Mouse (Mus musculus) induced T-regulatory cell, adult 2 months (primary cell): ENCODE results near the gene Spg20.

Experiments used
- DNase-seq: peaks from one replicate; pipeline ENCODE4 v3.0.0-alpha.2; 2012; ENCODE audit warnings: low read depth

Spg20 gene

DNA sequence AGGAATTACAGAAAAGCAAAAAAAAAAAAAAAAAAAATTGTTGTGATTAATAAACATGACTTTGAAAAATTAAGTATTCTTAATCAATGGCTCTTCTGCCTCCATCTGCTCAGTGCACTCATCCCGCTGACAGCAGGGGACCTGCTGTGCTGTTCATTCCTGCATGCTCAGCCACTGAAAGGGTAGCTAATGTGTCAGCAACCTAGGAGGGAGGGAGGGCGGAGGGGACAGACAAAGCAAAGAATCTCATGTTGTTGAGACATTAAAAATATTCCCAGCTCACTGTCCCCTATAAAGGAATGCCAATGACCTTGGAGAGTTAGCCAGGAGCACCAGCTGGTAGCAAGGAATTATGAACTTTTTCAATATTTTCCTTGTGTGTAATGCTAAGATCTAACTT, 13.9 kb upstream of the Spg20 start:
- DNase-seq = no peak

DNA sequence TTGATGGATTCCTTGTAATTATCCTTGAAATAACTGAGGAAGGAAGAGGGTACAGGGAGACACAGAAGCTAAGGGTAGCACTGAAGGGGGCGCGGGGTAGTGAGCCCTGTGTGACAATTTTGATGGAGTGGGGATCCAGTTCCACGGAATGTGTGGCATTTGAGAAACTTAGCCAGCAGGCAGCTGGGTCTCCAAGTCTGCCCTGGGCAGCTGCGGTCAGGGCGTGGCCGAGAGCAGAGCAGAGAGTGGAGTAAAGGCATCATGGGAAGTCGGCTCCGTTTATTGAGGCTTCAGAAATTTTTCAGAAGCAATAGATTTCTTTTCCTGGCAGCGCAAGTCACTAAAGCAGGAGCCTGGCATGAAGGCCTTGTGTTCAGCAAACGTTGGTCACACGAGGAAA, 12.9 kb upstream of the Spg20 start:
- no peak for DNase-seq

DNA sequence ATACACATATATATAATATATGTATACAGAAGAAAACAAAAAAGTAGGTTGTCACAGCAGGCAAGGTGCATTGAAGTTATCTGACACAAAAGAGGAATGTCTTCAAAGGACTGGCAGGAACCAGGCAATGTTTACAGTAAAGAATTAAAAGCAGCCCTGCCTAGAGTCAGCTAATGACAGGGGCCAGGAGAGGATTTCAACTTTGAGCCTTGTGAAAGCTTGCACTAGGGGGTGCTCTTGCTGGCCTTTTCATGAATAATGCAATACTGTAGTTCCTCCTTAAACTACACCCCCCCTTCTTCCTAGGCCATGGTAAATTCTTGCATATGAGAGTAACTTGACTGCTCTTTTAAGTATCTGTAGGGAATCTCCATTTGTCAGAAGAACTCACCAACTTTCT, 10.8 kb upstream of the Spg20 start:
- DNase-seq = no peak

DNA sequence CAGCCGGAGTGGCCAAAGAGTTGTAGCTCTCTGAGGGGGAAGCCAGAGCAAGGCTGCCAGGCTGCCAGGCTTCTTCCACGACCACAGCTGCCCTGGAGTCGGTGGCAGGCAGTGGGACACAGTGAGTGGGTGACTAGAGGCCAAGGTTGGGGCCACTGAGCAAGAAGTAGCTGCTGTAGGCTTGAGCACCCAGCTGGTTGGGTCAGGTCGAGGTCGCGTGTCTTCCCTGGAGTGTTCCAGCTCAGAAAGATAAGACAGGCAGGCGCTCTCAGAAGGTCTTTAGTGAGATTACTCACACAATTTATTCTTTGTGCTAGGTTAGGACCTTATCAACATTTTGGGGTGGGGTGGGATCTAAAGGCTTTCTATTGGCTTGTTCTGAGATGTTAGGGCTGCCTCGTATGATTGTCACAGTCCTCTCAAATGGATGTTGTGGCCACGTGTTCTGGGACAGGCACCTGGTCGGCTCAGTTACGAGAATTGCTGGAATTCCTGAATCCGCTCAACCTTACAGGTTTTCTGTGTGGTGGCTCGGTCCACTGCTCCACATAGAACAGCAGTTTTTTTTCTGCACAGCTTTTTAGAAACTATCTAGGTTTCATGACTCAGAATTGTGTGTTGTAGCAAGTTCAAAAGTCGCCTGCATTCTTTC, 6.4 kb upstream of the Spg20 start:
- no peak for DNase-seq

DNA sequence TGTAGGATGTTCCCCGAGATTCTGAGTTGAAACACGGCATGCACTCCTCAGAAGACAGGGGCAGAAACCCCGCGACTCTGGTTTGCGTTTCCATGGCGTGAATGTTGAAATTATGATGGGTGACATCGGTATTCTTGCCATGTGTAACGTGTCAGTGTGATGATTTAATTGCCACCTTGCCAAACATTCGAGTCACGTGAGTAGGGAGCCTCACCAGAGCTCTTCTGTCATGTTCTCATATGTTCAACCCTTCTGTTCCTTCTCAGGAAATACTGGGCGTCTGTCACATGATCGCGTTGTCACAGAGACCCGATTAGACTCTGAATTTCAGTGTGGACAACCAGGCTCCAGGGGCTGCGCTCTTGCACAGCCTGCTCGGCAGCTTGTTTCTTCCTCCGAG, 5.9 kb upstream of the Spg20 start:
- no peak for DNase-seq

DNA sequence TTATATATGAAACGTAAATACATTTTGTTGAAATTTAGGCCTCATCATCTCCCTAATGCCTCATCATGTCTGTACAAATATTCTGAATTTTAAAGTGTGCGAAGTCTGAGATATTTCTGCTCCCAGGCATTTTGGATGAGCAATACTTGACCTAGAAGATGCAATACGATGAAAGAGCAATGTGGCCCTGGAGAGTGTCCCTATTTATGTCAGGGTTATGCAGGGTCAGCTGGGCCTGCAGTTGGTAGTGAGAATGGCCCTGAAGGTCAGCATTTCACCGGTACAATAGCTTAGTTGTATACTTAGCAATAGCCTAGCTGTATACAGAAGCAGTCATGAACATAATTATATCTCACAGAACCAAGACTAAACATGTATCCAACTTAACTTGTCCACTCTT, 2.8 kb upstream of the Spg20 start:
- DNase-seq = no peak

DNA sequence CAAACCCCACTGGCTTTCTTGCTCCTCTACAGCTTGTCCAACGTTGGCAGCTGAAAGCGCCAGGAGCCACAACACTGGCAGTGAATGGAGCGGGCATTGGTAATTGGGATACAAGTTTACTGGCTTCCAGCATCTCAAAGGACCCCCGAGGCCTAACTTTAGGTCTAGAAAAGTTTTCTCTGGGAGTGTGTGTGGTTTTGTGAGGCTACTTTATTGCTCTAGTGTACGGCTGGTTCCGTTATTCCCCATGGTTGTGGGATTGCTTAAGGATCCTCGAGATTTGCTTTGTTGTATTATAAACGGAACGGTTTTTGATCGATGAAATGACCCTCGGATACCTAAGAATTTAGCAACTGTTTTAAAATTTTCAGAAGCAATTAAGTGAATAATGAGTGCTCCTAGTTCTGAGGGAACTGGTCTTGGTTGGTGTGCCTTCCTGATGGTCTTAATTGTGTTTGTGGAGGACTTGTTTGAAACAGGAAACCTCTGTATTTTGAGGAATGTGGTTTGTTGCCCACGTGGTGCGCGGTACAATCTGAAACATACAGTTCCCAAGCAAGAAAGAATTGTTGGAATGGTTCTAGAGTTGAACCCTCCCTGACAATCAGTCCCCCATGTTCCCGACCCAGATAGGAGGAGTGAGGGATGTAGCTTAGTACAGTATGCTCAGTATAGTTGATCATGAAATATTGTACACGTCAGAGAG, 955 bp downstream of the Spg20 start:
- DNase-seq = peak; percentile 46

DNA sequence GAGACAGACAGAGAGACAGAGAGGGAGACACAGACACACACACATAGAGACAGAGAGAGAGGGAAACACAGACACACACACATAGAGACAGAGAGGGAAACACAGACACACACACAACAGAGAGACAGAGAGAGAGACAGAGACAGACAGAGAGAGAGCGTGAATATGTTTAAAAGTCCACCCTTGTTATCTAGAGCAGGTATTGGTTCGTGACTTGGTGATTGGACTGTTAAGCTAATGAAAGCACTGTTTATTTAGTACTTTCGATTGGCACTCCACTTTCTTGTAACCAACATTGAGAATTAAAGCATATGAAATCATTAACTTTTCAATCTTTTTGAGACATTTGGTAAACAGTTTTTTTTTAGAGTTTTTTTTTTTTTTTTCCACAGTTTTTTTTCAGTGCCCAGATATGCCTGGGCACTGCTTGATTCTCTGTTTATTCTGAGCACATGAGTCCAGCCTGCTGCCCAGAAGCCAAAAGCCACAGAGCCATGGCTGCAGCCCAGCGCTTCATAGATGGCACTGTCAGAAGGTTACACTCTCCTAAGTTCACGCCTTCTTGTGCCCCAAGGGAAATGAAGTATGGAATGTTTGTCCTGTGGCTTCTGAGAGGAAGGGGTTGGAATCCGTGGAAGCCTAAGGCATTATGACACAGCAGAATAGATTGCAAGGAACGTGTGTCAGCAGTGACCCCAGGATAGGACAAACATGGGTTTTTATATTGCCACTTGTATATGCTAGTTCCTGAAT, 2.6 kb downstream of the Spg20 start:
- no peak for DNase-seq

DNA sequence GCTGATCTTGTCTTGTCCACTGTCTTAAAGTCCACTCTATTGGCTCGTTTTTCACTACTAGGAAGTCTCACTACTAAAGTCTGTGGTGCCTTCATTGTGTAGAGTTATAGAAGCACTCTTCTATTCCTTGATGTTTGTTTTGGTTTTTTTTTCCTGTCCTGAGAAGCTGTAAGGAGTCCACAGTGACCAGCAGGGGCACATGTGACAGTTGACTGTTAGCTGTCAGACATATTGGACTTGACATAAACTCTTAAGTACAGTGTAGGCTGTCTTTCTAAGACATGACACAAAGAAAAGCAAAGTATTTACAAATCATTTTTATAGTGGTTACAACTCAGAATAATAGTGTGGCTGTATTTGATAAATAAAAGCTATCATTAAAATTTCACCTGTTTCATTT, 3.2 kb downstream of the Spg20 start:
- no peak for DNase-seq

DNA sequence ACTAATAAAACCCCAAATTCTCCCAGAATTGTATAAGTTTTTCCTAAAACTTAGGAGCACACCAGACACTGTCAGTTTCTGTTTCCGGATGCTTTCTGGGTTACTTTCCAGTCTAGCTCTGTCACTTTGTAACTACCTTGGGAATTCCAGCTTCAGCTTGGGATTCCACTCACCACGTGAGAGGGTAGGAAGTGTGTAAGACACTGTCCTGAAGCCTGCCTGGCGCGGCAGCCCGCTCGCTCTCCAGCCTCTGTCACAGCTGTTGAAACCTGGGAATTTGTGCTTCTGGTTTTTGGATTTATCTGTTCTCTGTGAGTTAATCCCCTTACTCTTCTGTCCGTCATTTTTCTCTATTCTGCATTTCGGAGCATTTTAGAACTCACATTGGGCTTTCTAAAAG, 4.1 kb downstream of the Spg20 start:
- DNase-seq = no peak

DNA sequence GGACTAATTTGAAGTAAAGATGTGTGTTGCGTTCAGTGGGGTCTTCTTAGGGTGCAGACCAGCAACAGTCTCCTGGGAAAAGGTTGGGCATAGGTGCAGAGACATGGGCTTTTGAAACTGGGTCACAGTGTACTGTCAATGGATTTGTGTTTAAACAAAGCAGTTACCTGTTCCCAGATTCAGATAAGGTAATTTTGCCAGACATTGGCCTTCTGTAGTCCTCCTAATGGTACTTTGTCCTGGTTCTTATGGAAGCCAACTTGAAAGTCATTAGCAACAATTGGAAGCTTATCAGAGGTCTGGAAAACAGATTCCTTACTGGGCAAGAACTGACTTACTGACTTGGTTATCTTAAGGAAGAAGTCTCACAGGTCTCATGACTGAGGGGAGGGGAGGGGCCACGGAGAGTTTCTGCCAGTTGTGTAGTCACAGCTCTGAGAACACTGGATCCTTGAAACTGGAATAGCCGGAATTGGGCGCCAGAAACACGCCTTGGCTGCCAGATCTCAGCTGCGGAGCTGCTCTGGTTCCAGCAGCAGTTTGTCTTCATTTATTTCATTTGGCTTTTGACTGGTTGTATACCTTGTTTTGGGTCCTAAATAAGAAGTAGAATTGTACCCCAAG, 7.5 kb downstream of the Spg20 start:
- DNase-seq = no peak

DNA sequence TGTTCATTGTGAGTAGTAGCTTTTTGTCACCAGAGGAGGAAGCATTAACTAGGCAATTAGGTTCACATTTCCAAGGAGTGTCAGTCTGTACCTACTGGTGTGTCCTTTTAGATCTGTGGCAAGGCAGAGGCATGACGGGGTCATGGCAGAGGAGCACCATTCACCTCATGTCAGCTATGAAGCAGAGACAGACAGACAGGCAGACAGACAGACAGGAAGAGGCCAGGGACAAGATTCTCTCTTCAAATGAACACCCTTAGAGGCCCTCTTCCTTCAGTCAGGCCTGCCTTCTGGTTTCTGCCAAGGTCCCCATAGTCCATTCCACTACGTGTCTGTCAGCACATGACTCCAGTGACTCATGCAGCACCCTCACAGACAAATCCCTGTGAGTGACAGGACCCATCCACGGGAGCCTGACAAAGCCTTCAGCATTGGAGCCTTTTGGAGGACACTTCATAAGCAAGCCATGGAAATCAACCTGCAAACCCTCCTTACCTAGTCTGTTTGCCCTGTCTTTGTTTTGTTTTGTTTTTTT, 10.5 kb downstream of the Spg20 start:
- DNase-seq = no peak

DNA sequence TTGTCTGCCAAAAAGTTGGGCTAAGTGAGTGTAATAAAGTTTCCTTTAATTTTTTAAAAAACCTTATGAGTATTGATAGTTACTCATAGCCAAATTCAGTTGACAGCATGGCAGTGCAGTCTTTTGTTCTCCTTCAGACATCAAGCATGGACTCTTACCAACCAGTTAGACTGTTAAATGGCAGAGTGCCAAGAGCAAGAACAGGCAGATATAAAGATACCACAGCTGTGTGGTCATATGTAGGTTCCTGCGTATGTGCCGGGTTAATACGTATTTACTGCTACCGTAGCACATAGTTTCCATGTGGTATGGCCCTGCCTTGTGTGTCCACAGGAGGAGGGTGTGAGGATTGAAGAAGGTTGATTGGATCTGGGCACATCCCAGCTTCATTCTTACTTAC, 11.2 kb downstream of the Spg20 start:
- DNase-seq = no peak

DNA sequence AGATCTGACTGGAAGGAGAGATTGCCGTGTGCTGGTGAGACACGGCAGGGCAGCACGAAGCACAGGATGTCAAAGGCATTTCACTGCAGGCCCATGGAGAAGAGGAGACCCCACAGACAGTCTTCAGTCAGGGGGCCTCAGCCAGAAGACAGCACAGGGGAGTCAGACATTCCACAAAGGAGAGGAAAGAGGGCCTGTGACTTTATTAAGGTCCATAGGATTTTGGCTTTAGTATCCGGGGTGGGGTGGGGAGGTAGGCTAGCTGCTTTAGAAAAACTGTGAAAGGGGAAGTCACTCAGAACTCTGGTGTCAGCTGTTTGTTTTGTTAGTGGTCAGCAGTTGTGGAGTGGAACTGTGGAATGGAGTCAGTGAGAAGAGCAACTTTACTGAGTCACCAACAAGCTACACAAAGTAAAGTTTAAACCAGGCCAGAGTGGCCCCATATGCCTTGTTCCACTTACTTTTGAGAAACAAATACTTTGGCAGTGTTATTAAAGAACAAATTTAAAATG, 17.3 kb downstream of the Spg20 start:
- DNase-seq = no peak

DNA sequence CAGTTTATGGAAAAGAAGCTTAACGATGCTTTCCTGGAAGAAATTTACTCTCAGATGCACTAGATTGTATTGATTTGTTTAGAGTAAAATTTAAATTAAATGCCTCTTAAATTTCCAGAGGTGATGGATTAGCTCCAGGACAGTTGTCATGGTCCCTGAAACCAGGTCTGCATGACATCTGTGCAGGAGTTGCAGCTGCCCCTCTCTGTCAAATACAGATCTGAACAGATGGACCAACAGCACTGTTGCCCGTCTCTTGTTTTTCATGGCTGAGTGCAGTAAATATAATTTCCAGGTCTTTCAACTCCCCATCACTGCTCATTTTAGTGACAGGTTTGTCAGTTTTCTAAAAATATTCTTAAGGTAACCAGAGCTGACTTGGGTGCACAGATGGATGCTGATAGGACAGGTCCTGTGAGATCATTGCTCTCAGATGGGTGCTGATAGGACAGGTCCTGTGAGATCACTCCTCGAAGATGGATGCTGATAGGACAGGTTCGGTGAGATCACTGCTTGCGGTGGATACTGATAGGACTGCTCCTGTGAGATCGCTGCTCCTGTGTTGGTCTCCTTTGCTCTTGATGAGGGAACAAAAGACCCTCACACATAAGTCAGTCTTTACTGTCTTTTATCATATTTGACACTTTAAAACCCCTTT, 19.8 kb downstream of the Spg20 start:
- DNase-seq = no peak

DNA sequence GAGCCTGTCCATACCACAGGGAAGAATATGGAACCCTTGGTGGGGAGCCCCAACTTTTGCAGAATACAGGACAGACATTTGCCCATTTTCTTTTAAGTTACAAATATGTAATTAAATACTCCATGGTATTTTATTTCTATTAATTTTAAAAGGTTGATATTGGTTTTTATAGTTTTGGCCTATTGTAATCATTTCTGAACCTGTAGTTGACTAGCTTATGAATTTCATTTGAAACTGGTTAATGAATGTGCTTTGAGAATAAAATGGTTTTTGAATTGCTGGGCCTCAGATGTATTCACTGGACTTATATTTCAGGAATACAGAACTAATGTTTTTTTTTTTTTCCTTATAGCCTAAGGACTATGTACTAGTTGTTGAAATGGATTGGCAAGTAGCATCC, 25.1 kb downstream of the Spg20 start, which contains the start of gene Ccdc169:
Gene Ccdc169 (plus strand): TSS at position 301 of the 400 bp plus-strand sequence.
- no peak for DNase-seq

DNA sequence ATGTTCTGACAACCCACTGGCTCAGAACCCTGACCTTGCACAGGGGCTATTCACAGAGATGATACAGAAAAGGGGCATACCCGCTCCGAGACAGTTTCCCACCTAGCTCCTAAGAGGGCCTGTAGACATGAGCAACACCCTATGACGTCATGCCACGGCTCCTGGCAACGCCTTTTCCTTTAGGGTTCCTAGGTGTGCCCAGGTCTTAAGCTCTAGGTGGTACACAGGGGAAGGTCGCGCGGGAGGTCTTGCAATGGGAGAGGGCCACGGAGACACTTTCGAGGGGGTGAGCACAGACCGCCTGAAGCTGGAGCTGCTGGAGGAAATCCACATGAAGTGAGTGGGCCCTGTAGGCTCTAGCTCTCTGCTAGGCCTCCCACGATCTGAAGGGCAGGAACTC, 27.9 kb downstream of the Spg20 start:
- no peak for DNase-seq

DNA sequence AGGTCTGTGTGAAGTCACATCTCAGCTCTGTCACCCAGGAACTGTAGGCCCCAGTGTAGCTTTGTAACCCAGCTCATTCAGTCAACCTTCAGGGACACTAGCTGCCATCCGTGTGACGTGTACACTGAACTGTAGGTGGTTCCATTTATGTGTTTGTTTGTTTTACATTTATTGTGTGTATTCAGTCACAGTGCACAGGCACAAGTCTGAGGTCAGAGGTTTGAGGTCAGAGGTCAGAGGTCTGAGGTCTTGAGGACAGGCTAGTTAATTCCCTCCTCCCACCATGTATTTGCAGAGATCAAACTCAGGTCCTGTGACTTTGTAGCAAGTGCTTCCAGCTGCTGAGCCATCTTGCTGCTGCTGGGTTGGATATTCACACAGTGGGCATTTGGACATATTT, 29.5 kb downstream of the Spg20 start:
- DNase-seq = no peak

DNA sequence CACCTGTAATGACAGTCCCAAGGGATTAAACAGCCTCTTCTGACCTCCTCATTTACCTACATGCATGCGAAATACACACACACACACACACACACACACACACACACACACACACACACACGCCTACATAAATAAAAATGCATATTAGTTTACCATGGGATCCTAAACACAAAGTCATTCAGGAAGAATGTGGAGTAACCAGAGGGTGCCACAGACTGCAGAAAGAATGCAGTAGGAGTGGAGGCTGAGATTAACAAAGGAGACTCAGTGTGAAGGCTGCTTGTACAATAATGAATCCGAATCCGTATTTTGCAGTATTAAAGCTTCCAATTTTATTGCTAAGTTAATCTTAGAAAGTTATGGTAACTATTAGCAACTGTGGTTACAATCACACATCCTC, 33.0 kb downstream of the Spg20 start:
- no peak for DNase-seq

DNA sequence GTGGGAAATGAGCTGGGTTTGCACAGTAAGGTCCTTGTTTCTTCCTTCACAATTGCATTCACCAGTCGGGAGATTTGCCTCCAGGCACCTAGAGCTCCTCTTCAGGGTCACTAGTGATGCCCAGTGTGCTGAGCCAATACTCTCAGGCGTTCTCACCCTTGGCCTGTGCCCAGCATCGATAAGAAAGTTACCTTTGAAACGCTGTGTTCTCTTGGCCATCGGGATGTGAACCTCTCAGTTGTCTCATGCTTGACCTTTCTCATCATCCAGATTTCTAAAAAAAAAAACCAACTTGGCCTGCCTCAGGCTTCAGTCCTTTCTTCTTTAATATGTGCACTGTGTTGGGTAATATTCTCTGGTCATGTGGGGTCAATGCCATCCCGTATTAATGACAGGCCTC, 34.5 kb downstream of the Spg20 start:
- no peak for DNase-seq

DNA sequence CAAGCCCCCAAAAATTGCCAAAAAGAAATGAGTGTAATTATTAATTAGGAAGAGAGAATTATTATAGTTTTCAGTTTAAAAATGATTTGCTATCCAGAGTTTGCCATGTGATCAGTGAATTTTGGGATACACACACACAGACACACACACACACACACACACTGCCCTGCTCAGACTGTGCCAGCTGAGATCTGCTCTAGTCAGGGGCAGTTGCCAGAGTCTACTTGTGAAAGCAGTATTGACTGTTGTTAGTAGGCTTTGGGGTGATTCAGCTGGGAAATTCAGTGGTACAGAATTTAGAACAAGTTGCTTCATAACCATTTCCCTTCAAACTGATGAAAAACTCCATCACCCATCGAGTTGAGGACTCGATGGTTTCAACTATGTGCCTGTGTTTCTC, 35.2 kb downstream of the Spg20 start:
- DNase-seq = no peak

DNA sequence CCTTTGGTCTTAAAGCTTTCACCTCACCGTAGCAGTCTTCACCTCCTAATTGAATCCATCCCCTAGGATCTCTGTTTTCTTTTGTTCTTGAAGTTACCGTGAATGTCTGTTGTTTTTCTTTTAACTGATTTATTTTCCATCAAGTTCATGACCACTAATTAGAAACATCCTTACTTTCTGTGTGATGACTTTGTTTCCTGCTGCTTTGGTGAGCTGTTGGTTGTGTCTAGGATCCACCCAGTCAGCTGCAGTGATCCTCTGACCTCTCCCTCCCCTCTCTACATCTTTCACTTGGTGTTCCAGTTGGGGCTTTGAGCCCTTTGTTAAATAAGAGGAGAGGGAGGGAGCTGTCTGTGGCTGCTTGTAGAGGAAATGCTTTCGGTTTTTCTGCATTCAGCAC, 36.2 kb downstream of the Spg20 start:
- DNase-seq = no peak
